Mouse (Mus musculus): ENCODE results near the gene Galnt12.

GRCm38 (mm10) chr4:47132413-47132812, 40.7 kb downstream of the Galnt12 start:
- TF ChIP-seq EP300 (IDR thresholded peaks at IDR 0.05; ENCODE audit: low read depth) (no peak), CTCF (IDR thresholded peaks at IDR 0.05; ENCODE audit: low read depth) (no peak)

Data from heart, postnatal 0 days (tissue).